Mouse (Mus musculus) adrenal gland, postnatal 0 days (tissue): ENCODE data around the gene Calhm6. TPM values are rescaled to one million over a fixed set of nuclear protein-coding genes. Genes with fewer than 3 reads are reported as not detected.

Experiments
- polyA plus RNA-seq: library from polyadenylated mRNA; unstranded; fragments of >200 nt; fragmentation: Nextera tagmentation; extraction: Ambion mirVana; gene quantifications from 2 replicates; pipeline ENCODE4 v1.2.1, GENCODE M21; 2015

The Calhm6 gene
- 1.9 and 4.1 TPM in 2 replicates for polyA plus RNA-seq

GRCm38 (mm10) chr10:34127392-34128378 is at the start of gene Calhm6:
Gene Calhm6, minus strand, starts transcription at chr10:34127984.

GRCm38 (mm10) chr10:34096418-34096883 is 31.3 kb downstream of the Calhm6 start, which contains the start of gene Calhm5:
Gene Calhm5, minus strand, starts transcription at chr10:34096519.

Other genes with a start within 250 kb of the Calhm6 start
- 0.20 and 0.37 TPM in 2 replicates for gene Rsph4a, start 222.9 kb downstream of the Calhm6 start, polyA plus RNA-seq
- 18.7 and 24.0 TPM in 2 replicates for gene Zup1, start 176.7 kb downstream of the Calhm6 start, polyA plus RNA-seq
- 132 and 134 TPM in 2 replicates for gene Rwdd1, start 108.4 kb downstream of the Calhm6 start, polyA plus RNA-seq
- not detected in 2 replicates for gene Trappc3l, start 90.4 kb downstream of the Calhm6 start, polyA plus RNA-seq
- not detected in 2 replicates for gene Calhm4, start 83.7 kb downstream of the Calhm6 start, polyA plus RNA-seq
- gene Calhm5, start 31.5 kb downstream of the Calhm6 start, polyA plus RNA-seq = 0.37 and 0.82 TPM in 2 replicates
- gene Dse, start 79.7 kb upstream of the Calhm6 start, polyA plus RNA-seq = 12.8 and 12.9 TPM in 2 replicates
- 70.9 and 81.9 TPM in 2 replicates for gene Tspyl1, start 154.2 kb upstream of the Calhm6 start, polyA plus RNA-seq
- gene Tspyl4, start 169.5 kb upstream of the Calhm6 start, polyA plus RNA-seq = 28.8 and 52.4 TPM in 2 replicates